Mouse (Mus musculus): ENCODE data around the gene Zfp715.
"Not testable (repeated sequence)": the region's sequence is repeated elsewhere in the genome, so short reads cannot be mapped to it uniquely, and the experiment has no call there.

The Zfp715 gene

GRCm38 (mm10) chr7:43313013-43313428, at the start of gene Zfp715:
Gene Zfp715, minus strand, starts transcription at chr7:43313294.
- peak; percentile 93 for DNase-seq (ENCODE audit: low read depth, low spot score)

GRCm38 (mm10) chr7:43362021-43362420, 48.9 kb upstream of the Zfp715 start:
- DNase-seq (ENCODE audit: low read depth, low spot score): no peak

- no peak for DNase-seq (ENCODE audit: low read depth, low spot score)
Measured at GRCm38 (mm10) chr7:43361442-43361841, 48.3 kb upstream of the Zfp715 start.

- no peak for DNase-seq (ENCODE audit: low read depth, low spot score)
Measured at GRCm38 (mm10) chr7:43358556-43358955, 45.5 kb upstream of the Zfp715 start.

- DNase-seq (ENCODE audit: low read depth, low spot score): peak; percentile 16
Measured at GRCm38 (mm10) chr7:43354893-43355835, 42.1 kb upstream of the Zfp715 start.

- DNase-seq (ENCODE audit: low read depth, low spot score): no peak
Measured at GRCm38 (mm10) chr7:43353758-43354157, 40.7 kb upstream of the Zfp715 start.

GRCm38 (mm10) chr7:43353118-43353517, 40.0 kb upstream of the Zfp715 start:
- no peak for DNase-seq (ENCODE audit: low read depth, low spot score)

- DNase-seq (ENCODE audit: low read depth, low spot score): no peak
Measured at GRCm38 (mm10) chr7:43351154-43351553, 38.1 kb upstream of the Zfp715 start, which contains the start of gene Siglecf. Gene Siglecf, plus strand, starts transcription at chr7:43351341.

GRCm38 (mm10) chr7:43349623-43350022, 36.5 kb upstream of the Zfp715 start:
- not testable (repeated sequence) for DNase-seq (ENCODE audit: low read depth, low spot score)

GRCm38 (mm10) chr7:43346571-43346970, 33.5 kb upstream of the Zfp715 start:
- no peak for DNase-seq (ENCODE audit: low read depth, low spot score)

GRCm38 (mm10) chr7:43346148-43346547, 33.1 kb upstream of the Zfp715 start:
- no peak for DNase-seq (ENCODE audit: low read depth, low spot score)

GRCm38 (mm10) chr7:43344491-43344890, 31.4 kb upstream of the Zfp715 start:
- no peak for DNase-seq (ENCODE audit: low read depth, low spot score)

- no peak for DNase-seq (ENCODE audit: low read depth, low spot score)
Measured at GRCm38 (mm10) chr7:43344020-43344419, 30.9 kb upstream of the Zfp715 start.

- DNase-seq (ENCODE audit: low read depth, low spot score): no peak
Measured at GRCm38 (mm10) chr7:43343191-43343590, 30.1 kb upstream of the Zfp715 start.

- DNase-seq (ENCODE audit: low read depth, low spot score): no peak
Measured at GRCm38 (mm10) chr7:43340771-43341170, 27.7 kb upstream of the Zfp715 start.

- no peak for DNase-seq (ENCODE audit: low read depth, low spot score)
Measured at GRCm38 (mm10) chr7:43333899-43334298, 20.8 kb upstream of the Zfp715 start.

- no peak for DNase-seq (ENCODE audit: low read depth, low spot score)
Measured at GRCm38 (mm10) chr7:43333203-43333602, 20.1 kb upstream of the Zfp715 start.

GRCm38 (mm10) chr7:43328101-43328500, 15.0 kb upstream of the Zfp715 start:
- no peak for DNase-seq (ENCODE audit: low read depth, low spot score)

- no peak for DNase-seq (ENCODE audit: low read depth, low spot score)
Measured at GRCm38 (mm10) chr7:43326223-43326780, 13.2 kb upstream of the Zfp715 start.

GRCm38 (mm10) chr7:43312386-43313012, 595 bp downstream of the Zfp715 start:
- DNase-seq (ENCODE audit: low read depth, low spot score): peak; percentile 14

- DNase-seq (ENCODE audit: low read depth, low spot score): no peak
Measured at GRCm38 (mm10) chr7:43311632-43312031, 1.5 kb downstream of the Zfp715 start.

GRCm38 (mm10) chr7:43309069-43309468, 4.0 kb downstream of the Zfp715 start:
- no peak for DNase-seq (ENCODE audit: low read depth, low spot score)
